Mouse (Mus musculus) gonadal fat pad, adult 2 months (tissue): Measurements from ENCODE around the gene Mrpl45. TPM values are rescaled to one million over a fixed set of nuclear protein-coding genes. Genes with fewer than 3 reads are reported as not detected.
"Not testable (repeated sequence)": the region's sequence is repeated elsewhere in the genome, so short reads cannot be mapped to it uniquely, and the experiment has no call there.

ENCODE experiments used
- DNase-seq: peaks from one replicate; pipeline ENCODE4 v3.0.0-alpha.2; 2012; ENCODE audit warnings: low read depth
- polyA plus RNA-seq: library from polyadenylated mRNA; depleted of rRNA; stranded (reverse); fragments of >200 nt; gene quantifications from 2 replicates; pipeline ENCODE4 v1.2.3, GENCODE M21; 2012; rRNA removed

Mrpl45 gene
- polyA plus RNA-seq: 12.2 and 12.3 TPM in 2 replicates

- DNase-seq: peak; percentile 73
Observed at GRCm38 (mm10) chr11:97315504-97316503, at the start of gene Mrpl45. Gene Mrpl45, plus strand, starts transcription at chr11:97315716.

- not testable (repeated sequence) for DNase-seq
Observed at GRCm38 (mm10) chr11:97266544-97266943, 49.0 kb upstream of the Mrpl45 start.

GRCm38 (mm10) chr11:97270004-97270403 lies 45.5 kb upstream of the Mrpl45 start:
- not testable (repeated sequence) for DNase-seq

GRCm38 (mm10) chr11:97272835-97273234 lies 42.7 kb upstream of the Mrpl45 start:
- DNase-seq: no peak

GRCm38 (mm10) chr11:97273613-97274012 lies 41.9 kb upstream of the Mrpl45 start:
- no peak for DNase-seq

- not testable (repeated sequence) for DNase-seq
Observed at GRCm38 (mm10) chr11:97274947-97275346, 40.6 kb upstream of the Mrpl45 start.

- DNase-seq: no peak
Observed at GRCm38 (mm10) chr11:97275349-97275748, 40.2 kb upstream of the Mrpl45 start.

- DNase-seq: no peak
Observed at GRCm38 (mm10) chr11:97276019-97276418, 39.5 kb upstream of the Mrpl45 start.

GRCm38 (mm10) chr11:97277166-97277565 lies 38.4 kb upstream of the Mrpl45 start:
- DNase-seq: no peak

- no peak for DNase-seq
Observed at GRCm38 (mm10) chr11:97278456-97278855, 37.1 kb upstream of the Mrpl45 start.

- no peak for DNase-seq
Observed at GRCm38 (mm10) chr11:97279040-97279404, 36.5 kb upstream of the Mrpl45 start.

GRCm38 (mm10) chr11:97279405-97280215 lies 35.9 kb upstream of the Mrpl45 start:
- DNase-seq: no peak

- DNase-seq: no peak
Observed at GRCm38 (mm10) chr11:97280216-97280861, 35.2 kb upstream of the Mrpl45 start, which contains the start of gene Npepps. Gene Npepps, minus strand, starts transcription at chr11:97280638.

- DNase-seq: no peak
Observed at GRCm38 (mm10) chr11:97282179-97282578, 33.3 kb upstream of the Mrpl45 start.

- DNase-seq: no peak
Observed at GRCm38 (mm10) chr11:97284854-97285253, 30.7 kb upstream of the Mrpl45 start.

- peak; percentile 98 for DNase-seq
Observed at GRCm38 (mm10) chr11:97285852-97286775, 29.4 kb upstream of the Mrpl45 start.

- DNase-seq: no peak
Observed at GRCm38 (mm10) chr11:97286973-97287372, 28.5 kb upstream of the Mrpl45 start.

GRCm38 (mm10) chr11:97287643-97288042 lies 27.9 kb upstream of the Mrpl45 start:
- no peak for DNase-seq

- DNase-seq: no peak
Observed at GRCm38 (mm10) chr11:97289276-97290230, 26.0 kb upstream of the Mrpl45 start.
